Mouse (Mus musculus): ENCODE results near the gene Cdc37l1.

DNA sequence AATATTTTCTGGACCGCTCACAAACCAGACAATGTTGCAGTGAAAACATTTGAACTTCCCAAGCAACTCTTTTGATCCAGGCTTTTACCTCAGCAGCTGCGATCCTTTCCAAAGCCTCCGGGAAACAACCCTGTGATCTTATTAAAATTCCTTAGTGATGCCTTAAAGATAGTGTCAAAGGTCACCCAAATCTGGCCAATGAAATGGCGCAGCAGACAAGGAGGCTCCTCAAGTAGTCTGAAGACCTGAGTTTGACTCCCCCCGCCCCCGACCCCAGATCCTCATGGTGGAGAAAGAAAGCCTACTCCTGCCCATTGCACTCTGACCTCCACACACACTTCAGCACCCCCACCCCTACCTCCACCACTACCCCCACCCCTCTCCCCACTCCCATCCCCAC, 70.1 kb downstream of the Cdc37l1 start:
- TF ChIP-seq CTCF (IDR thresholded peaks at IDR 0.05; ENCODE audit: insufficient read depth, low read length) (no peak), POLR2A (IDR thresholded peaks at IDR 0.05; ENCODE audit: borderline replicate concordance, extremely low read depth, low read depth, low read length) (no peak)
